Mouse (Mus musculus): ENCODE measurements around the gene Coq8a.

DNA sequence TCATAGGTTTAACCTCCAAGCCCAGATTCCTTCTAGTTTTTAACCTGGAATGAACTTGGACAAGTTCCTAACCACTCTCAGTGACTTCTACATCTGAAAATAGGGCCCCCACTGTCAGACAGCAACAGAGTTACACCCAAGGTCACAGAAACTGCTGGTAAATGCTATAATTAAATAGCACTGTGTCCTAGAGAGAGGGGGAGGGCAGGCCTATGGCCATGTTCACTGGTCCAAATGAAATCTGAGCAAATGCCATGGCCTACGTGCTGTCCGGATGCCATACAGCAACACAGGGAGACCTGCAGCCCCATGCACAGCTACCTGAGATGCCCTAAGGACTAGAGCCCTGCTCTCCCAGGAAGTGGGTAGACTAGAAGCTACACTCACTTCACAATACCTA is 19.6 kb downstream of the Coq8a start:
- no peak for TF ChIP-seq CTCF (IDR thresholded peaks at IDR 0.05; ENCODE audit: low read depth)
- TF ChIP-seq EP300 (IDR thresholded peaks at IDR 0.05; ENCODE audit: low read depth) = no peak
